Mouse (Mus musculus) large intestine, adult 2 months (tissue): ENCODE data around the gene Map4k5. TPM values are rescaled to one million over a fixed set of nuclear protein-coding genes. Genes with fewer than 3 reads are reported as not detected.

Experiments
- DNase-seq: peaks from one replicate; pipeline ENCODE4 v3.0.0-alpha.2; 2012; ENCODE audit warnings: low read depth, low spot score
- WGBS: fragments of 180-500 bp; shearing (Covaris S2); methylation state at CpG from one replicate; pipeline ENCODE4 v1.1.7; 2018; 5-methylcytosine and 5-hydroxymethylcytosine counted together
- polyA plus RNA-seq: library from polyadenylated mRNA; depleted of rRNA; stranded (reverse); fragments of >200 nt; gene quantifications from 2 replicates; pipeline ENCODE4 v1.2.3, GENCODE M21; 2012

Gene Map4k5
- polyA plus RNA-seq, 1 experiment = 2.0 TPM

- 77% methylated on average over 12 of the region's 12 CpGs for WGBS
- no peak for DNase-seq
Observed at GRCm38 (mm10) chr12:69848083-69848878, 44.7 kb downstream of the Map4k5 start.

GRCm38 (mm10) chr12:69846499-69846898 is 46.5 kb downstream of the Map4k5 start:
- DNase-seq = no peak
- whole genome bisulfite sequencing = 94% methylated on average over 9 of the region's 9 CpGs

- 84% methylated on average over 9 of the region's 9 CpGs for WGBS
Observed at GRCm38 (mm10) chr12:69845722-69846121, 47.3 kb downstream of the Map4k5 start.

GRCm38 (mm10) chr12:69843531-69844445 is 49.2 kb downstream of the Map4k5 start:
- no peak for DNase-seq
- WGBS = 80% methylated on average over 19 of the region's 19 CpGs

More at GRCm38 (mm10) chr12:69845722-69846121, 47.3 kb downstream of the Map4k5 start:
- DNase-seq = no peak

GRCm38 (mm10) chr12:69838376-69838775 is 54.6 kb downstream of the Map4k5 start:
- DNase-seq = no peak
- WGBS = 67% methylated on average over 11 of the region's 11 CpGs

GRCm38 (mm10) chr12:69833982-69834604 is 58.9 kb downstream of the Map4k5 start:
- WGBS = 80% methylated on average over 12 of the region's 12 CpGs
- no peak for DNase-seq

GRCm38 (mm10) chr12:69831239-69831910 is 61.6 kb downstream of the Map4k5 start:
- WGBS = 93% methylated on average over 9 of the region's 9 CpGs
- DNase-seq = no peak

- DNase-seq = no peak
- 41% methylated on average over 2 of the region's 2 CpGs for WGBS
Observed at GRCm38 (mm10) chr12:69828214-69828613, 64.8 kb downstream of the Map4k5 start.

GRCm38 (mm10) chr12:69824881-69825597 is 68.0 kb downstream of the Map4k5 start:
- 84% methylated on average over 9 of the region's 9 CpGs for whole genome bisulfite sequencing

GRCm38 (mm10) chr12:69814272-69814671 is 78.7 kb downstream of the Map4k5 start:
- 31% methylated on average over 6 of the region's 6 CpGs for WGBS
- DNase-seq = no peak

More at GRCm38 (mm10) chr12:69824881-69825597, 68.0 kb downstream of the Map4k5 start:
- no peak for DNase-seq

- no peak for DNase-seq
- WGBS = 87% methylated on average over 2 of the region's 2 CpGs
Observed at GRCm38 (mm10) chr12:69813596-69813995, 79.4 kb downstream of the Map4k5 start.

GRCm38 (mm10) chr12:69812986-69813385 is 80.0 kb downstream of the Map4k5 start:
- no peak for DNase-seq
- 76% methylated on average over 3 of the region's 3 CpGs for WGBS

- 69% methylated on average over 1 of the region's 1 CpGs for WGBS
- DNase-seq = no peak
Observed at GRCm38 (mm10) chr12:69811976-69812375, 81.0 kb downstream of the Map4k5 start.

GRCm38 (mm10) chr12:69809439-69809838 is 83.6 kb downstream of the Map4k5 start:
- WGBS = 76% methylated on average over 3 of the region's 3 CpGs
- no peak for DNase-seq

- DNase-seq = no peak
Observed at GRCm38 (mm10) chr12:69807399-69807985, 85.5 kb downstream of the Map4k5 start.

GRCm38 (mm10) chr12:69805148-69805547 is 87.9 kb downstream of the Map4k5 start:
- DNase-seq = no peak
- 90% methylated on average over 6 of the region's 6 CpGs for WGBS

More at GRCm38 (mm10) chr12:69807399-69807985, 85.5 kb downstream of the Map4k5 start:
- WGBS = 68% methylated on average over 11 of the region's 11 CpGs

- 84% methylated on average over 10 of the region's 10 CpGs for WGBS
- no peak for DNase-seq
Observed at GRCm38 (mm10) chr12:69804393-69805070, 88.5 kb downstream of the Map4k5 start.

- DNase-seq = no peak
- 85% methylated on average over 6 of the region's 6 CpGs for WGBS
Observed at GRCm38 (mm10) chr12:69803196-69803595, 89.8 kb downstream of the Map4k5 start.
